Mouse (Mus musculus) limb, embryonic 13.5 days (tissue): ENCODE results near the gene Tspan4. TPM values are rescaled to one million over a fixed set of nuclear protein-coding genes. Genes with fewer than 3 reads are reported as not detected.
A peak's percentile ranks its signal among the peaks of the same experiment; 100 is the strongest.

Source experiments
- ATAC-seq: fragments of 200-750 bp; cut with Nextera tagmentation; 2 replicates; pipeline ENCODE4 v1.8.0; 2017; ENCODE audit warnings: low read depth, moderate number of reproducible peaks, moderate TSS enrichment; ENCODE audit not compliant: low FRiP score
- H3K27ac ChIP-seq: fragments of 300-500 bp; sonication (generic); 2 replicates; pipeline ENCODE4 v1.5.1; 2015; ENCODE audit warnings: inconsistent platforms, mild to moderate bottlenecking, moderate library complexity
- H3K27me3 ChIP-seq: fragments of 300-500 bp; sonication (generic); 2 replicates; pipeline ENCODE4 v1.6.1; 2015; ENCODE audit warnings: mild to moderate bottlenecking, inconsistent platforms
- H3K36me3 ChIP-seq: fragments of 300-500 bp; sonication (generic); 2 replicates; pipeline ENCODE4 v1.6.1; 2015; ENCODE audit warnings: inconsistent platforms, mild to moderate bottlenecking, moderate library complexity
- H3K4me1 ChIP-seq: fragments of 300-500 bp; sonication (generic); 2 replicates; pipeline ENCODE4 v1.6.1; 2015; ENCODE audit warnings: inconsistent platforms
- H3K4me2 ChIP-seq: fragments of 300-500 bp; sonication (generic); replicated peaks from 2 replicates; pipeline ENCODE4 v1.6.1; 2015; ENCODE audit warnings: inconsistent platforms, mild to moderate bottlenecking, moderate library complexity
- H3K4me3 ChIP-seq: fragments of 300-500 bp; sonication (generic); 2 replicates; pipeline ENCODE4 v1.5.1; 2015; ENCODE audit warnings: moderate library complexity, mild to moderate bottlenecking, inconsistent platforms
- H3K9ac ChIP-seq: fragments of 300-500 bp; sonication (generic); 2 replicates; pipeline ENCODE4 v1.6.1; 2015; ENCODE audit warnings: mild to moderate bottlenecking, inconsistent platforms
- H3K9me3 ChIP-seq: fragments of 300-500 bp; sonication (generic); 2 replicates; pipeline ENCODE4 v1.6.1; 2016; ENCODE audit warnings: inconsistent platforms
- WGBS: fragments of 180-500 bp; shearing (Covaris S2); methylation state at CpG from one replicate; pipeline ENCODE4 v1.1.7; 2015; 5-methylcytosine and 5-hydroxymethylcytosine counted together
- polyA plus RNA-seq: library from polyadenylated mRNA; unstranded; fragments of >200 nt; fragmentation: Nextera tagmentation; extraction: Ambion mirVana; gene quantifications from 2 replicates; pipeline ENCODE4 v1.2.1, GENCODE M21; 2015

Tspan4 gene
- polyA plus RNA-seq, 1 experiment from 2014 or later: 71.2 TPM

DNA sequence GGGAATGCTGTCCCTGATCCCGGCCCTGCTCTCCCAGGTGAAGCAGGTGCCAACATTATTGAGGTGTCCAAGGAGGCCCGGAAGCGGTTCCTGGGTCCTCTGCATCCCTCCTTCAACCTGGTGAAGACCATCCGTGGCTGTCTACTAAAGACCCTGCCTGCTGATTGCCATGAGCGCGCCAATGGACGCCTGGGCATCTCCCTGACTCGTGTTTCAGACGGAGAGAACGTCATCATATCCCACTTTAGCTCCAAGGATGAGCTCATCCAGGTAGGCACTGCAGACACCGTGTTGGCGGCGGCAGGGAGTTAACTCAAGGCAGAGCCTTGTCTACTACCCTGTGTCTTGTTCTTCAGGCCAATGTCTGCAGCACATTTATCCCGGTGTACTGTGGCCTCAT lies 17.8 kb upstream of the Tspan4 start:
- H3K4me3 ChIP-seq: no peak overlapping the region
- no peak overlapping the region for H3K27ac ChIP-seq
- peaks cover 18% of the 10 kb centered on the region for H3K4me1 ChIP-seq
- whole genome bisulfite sequencing: 92% methylated on average over 14 of the region's 14 CpGs
- H3K27me3 ChIP-seq: peaks cover 41% of the 10 kb centered on the region
- H3K9me3 ChIP-seq: no peaks in the 10 kb centered on the region
- no peak overlapping the region for H3K4me2 ChIP-seq
- no peak for ATAC-seq
- no peak overlapping the region for H3K9ac ChIP-seq
- peaks cover 5% of the 10 kb centered on the region for H3K36me3 ChIP-seq

- peaks cover 22% of the 10 kb centered on the region for H3K4me1 ChIP-seq
- no peak overlapping the region for H3K4me2 ChIP-seq
- 74% methylated on average over 15 of the region's 15 CpGs for WGBS
- H3K9ac ChIP-seq: no peak overlapping the region
- H3K9me3 ChIP-seq: no peaks in the 10 kb centered on the region
- peaks cover 50% of the 10 kb centered on the region for H3K27me3 ChIP-seq
- H3K27ac ChIP-seq: no peak overlapping the region
- peaks cover 4% of the 10 kb centered on the region; the same call in 1 of the 2 replicates for H3K36me3 ChIP-seq
- no peak for ATAC-seq
- no peak overlapping the region for H3K4me3 ChIP-seq
These were observed 16.9 kb upstream of the Tspan4 start for GRCm38 (mm10) chr7:141457986-141458660.

DNA sequence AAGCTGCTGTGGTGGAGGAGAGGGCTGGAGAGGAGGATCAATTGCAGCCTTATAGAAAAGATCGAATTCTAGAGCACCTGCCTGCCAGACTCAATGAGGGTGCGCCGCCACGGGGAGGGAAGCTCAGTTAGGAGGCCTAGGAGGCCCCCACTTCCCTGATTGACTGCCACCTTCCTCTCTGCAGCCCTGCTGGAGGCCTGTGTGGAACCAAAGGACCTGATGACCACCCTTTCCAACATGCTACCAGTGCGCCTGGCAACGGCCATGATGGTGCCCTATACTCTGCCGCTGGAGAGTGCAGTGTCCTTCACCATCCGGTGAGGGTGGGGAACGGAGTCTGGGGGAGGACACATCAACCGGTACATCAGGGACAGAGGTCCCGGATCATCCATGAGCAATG lies 16.4 kb upstream of the Tspan4 start:
- 88% methylated on average over 11 of the region's 11 CpGs for WGBS
- H3K4me1 ChIP-seq: peaks cover 22% of the 10 kb centered on the region
- no peak overlapping the region for H3K4me3 ChIP-seq
- H3K4me2 ChIP-seq: no peak overlapping the region
- ATAC-seq: no peak
- H3K9ac ChIP-seq: no peak overlapping the region
- peaks cover 4% of the 10 kb centered on the region; the same call in 1 of the 2 replicates for H3K36me3 ChIP-seq
- H3K9me3 ChIP-seq: no peaks in the 10 kb centered on the region
- peaks cover 55% of the 10 kb centered on the region for H3K27me3 ChIP-seq
- no peak overlapping the region for H3K27ac ChIP-seq

DNA sequence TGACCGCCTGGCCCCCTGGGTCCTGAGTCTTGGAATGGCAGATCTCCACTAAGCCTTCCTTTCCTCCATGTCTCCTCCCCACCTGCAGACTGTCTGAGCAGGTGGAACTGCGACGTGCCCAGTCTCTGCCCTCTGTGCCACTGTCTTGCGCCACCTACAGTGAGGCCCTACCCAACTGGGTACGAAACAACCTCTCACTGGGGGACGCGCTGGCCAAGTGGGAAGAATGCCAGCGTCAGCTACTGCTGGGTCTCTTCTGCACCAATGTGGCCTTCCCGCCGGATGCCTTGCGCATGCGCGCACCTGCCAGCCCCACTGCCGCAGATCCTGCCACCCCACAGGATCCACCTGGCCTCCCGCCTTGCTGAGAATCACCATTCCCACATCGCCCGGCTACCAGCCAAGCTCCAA lies 15.7 kb upstream of the Tspan4 start:
- Histone ChIP-seq H3K4me2 (no peak overlapping the region), H3K9ac (no peak overlapping the region), H3K9me3 (no peaks in the 10 kb centered on the region), H3K27ac (no peak overlapping the region), H3K36me3 (peaks cover 4% of the 10 kb centered on the region; the same call in 1 of the 2 replicates), H3K4me3 (no peak overlapping the region), H3K4me1 (peaks cover 28% of the 10 kb centered on the region), H3K27me3 (peaks cover 62% of the 10 kb centered on the region)
- WGBS: 87% methylated on average over 17 of the region's 17 CpGs
- ATAC-seq: no peak

- 67% methylated on average over 5 of the region's 5 CpGs for WGBS
- peaks cover 4% of the 10 kb centered on the region; the same call in 1 of the 2 replicates for H3K36me3 ChIP-seq
- H3K27me3 ChIP-seq: peaks cover 69% of the 10 kb centered on the region
- no peak overlapping the region for H3K4me3 ChIP-seq
- no peaks in the 10 kb centered on the region for H3K9me3 ChIP-seq
- no peak overlapping the region for H3K27ac ChIP-seq
- H3K4me2 ChIP-seq: no peak overlapping the region
- ATAC-seq: no peak
- H3K9ac ChIP-seq: no peak overlapping the region
- peaks cover 35% of the 10 kb centered on the region for H3K4me1 ChIP-seq
These were observed 15.0 kb upstream of the Tspan4 start for GRCm38 (mm10) chr7:141460001-141460390.

DNA sequence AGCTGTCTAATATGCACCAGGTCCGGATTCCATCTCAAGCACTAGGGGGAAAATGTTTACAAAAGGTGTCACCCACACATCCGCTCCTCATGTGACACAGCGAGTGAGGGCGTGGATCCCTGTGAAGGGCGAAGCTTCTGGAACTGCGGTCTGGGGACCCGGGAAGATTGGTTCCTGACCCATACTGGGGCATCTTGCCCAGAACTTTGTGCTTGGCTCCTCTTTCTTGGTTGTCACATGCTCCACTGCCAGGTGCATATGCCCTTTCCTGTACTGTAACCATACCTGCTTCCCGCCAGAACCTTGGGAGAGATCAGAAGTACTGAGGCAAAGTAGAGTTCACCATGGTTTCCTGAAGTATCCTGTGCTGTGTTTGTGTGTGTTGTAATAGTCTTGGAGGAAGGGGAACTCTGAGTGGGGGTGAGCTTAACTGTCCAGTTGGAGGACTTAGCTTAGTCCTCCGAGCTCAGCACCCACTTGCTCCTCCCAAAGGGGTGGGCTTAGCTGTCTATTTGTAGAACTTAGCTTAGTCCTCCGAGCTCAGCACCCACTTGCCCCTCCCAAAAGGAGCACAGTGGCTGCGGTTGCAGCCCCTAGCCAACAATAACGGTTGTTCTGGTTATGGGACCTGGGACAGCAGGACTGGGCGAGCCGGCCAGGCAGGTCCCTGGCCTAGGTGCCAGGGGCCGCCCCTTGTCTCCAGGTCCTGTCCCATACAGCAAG lies 14.5 kb upstream of the Tspan4 start, which contains the start of gene Cracr2b:
Cracr2b (plus strand) TSS at position 704 of the 723 bp plus-strand sequence.
- Histone ChIP-seq H3K27ac (no peak within 1 kb of the TSS), H3K4me3 (peak within 1 kb of the TSS; percentile 43), H3K36me3 (peaks cover 4% of the 10 kb centered on the region; the same call in 1 of the 2 replicates), H3K4me1 (peaks cover 39% of the 10 kb centered on the region), H3K9me3 (no peaks in the 10 kb centered on the region), H3K9ac (peak within 1 kb of the TSS; percentile 63), H3K27me3 (peaks cover 74% of the 10 kb centered on the region), H3K4me2 (peak within 1 kb of the TSS; percentile 71)
- ATAC-seq: no peak
- 69% methylated on average over 15 of the region's 15 CpGs for WGBS

- H3K4me2 ChIP-seq: peak overlapping the region; percentile 71
- H3K4me1 ChIP-seq: peaks cover 40% of the 10 kb centered on the region
- H3K27me3 ChIP-seq: peaks cover 79% of the 10 kb centered on the region
- no peaks in the 10 kb centered on the region for H3K9me3 ChIP-seq
- WGBS: 2% methylated on average over 59 of the region's 59 CpGs
- no peak overlapping the region for H3K27ac ChIP-seq
- H3K4me3 ChIP-seq: peak overlapping the region; percentile 43
- peak overlapping the region; percentile 63 for H3K9ac ChIP-seq
- peaks cover 4% of the 10 kb centered on the region; the same call in 1 of the 2 replicates for H3K36me3 ChIP-seq
- ATAC-seq: no peak
These were observed 13.3 kb upstream of the Tspan4 start for GRCm38 (mm10) chr7:141461521-141462332.

DNA sequence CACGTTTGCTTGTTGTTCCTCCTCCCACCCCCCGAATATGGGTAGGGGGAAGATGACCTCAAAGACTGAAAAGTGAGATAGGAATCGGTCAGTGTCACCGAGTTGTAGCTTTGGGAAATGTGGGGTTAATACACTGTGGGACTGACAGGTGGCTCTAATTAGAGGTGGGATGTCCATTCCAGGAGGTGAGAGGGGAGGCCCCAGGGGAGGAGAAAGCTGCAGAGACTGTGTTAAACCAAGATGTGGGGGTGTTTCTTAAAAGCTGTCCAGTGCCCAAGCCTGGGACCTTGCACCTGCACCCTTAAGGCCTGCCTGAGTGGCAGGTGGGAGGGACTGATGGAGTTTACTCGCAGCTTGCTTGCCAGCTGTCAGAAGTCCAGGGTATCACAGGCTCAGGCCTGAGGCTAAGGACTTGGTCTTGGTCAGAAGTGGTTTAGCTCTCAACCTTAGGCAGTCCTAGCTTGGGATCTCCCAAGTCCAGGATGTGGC lies 12.7 kb upstream of the Tspan4 start:
- peak overlapping the region; percentile 63 for H3K9ac ChIP-seq
- H3K9me3 ChIP-seq: no peaks in the 10 kb centered on the region
- peaks cover 45% of the 10 kb centered on the region for H3K4me1 ChIP-seq
- H3K4me3 ChIP-seq: peak overlapping the region; percentile 43
- ATAC-seq: no peak
- no peak overlapping the region for H3K27ac ChIP-seq
- 9% methylated on average over 5 of the region's 5 CpGs for WGBS
- peaks cover 4% of the 10 kb centered on the region; the same call in 1 of the 2 replicates for H3K36me3 ChIP-seq
- H3K4me2 ChIP-seq: peak overlapping the region; percentile 71
- peaks cover 79% of the 10 kb centered on the region for H3K27me3 ChIP-seq

DNA sequence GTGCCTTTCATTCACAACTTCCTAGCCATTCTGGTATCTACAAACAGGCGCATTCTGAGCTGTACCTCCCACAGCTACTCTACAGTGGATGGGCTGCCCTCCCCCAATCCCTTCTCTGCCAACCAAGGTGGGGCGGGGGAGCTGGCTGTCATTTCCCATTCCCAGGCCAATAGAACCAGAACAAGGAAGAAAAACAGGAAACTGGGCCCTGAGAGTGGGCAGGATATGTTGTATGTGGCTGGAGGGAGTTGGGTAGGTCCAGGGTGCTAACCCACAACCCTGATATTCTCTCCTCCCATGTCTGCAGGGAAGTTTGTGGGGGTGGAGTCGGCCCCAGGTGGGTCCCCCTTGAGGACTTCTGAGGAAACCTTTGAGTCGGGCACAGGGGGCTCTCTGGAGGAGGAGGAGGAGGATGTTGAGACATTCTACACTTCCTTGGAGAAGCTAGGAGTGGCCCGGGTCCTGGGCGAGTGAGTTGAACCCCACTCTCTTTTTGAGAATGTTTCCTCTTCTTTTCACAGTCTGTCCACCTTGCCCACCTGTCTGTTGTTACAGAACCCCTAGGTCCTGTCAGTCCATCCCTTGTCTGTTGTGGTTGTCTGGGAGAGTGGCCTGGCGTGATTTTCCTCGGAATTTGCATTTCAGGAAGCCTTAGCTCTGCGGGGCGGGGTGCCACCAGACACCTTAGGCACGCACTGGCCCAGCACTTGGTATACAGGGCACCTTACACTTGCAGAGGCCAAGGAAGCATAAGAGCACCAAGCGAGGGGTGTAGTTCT lies 11.0 kb upstream of the Tspan4 start:
- Histone ChIP-seq H3K4me2 (peak overlapping the region; percentile 60), H3K4me1 (peaks cover 59% of the 10 kb centered on the region), H3K27me3 (peaks cover 74% of the 10 kb centered on the region), H3K27ac (no peak overlapping the region), H3K4me3 (peak overlapping the region; percentile 33), H3K36me3 (peaks cover under 1% of the 10 kb centered on the region; the same call in 1 of the 2 replicates), H3K9ac (no peak overlapping the region), H3K9me3 (no peaks in the 10 kb centered on the region)
- WGBS: 28% methylated on average over 12 of the region's 12 CpGs
- ATAC-seq: no peak

DNA sequence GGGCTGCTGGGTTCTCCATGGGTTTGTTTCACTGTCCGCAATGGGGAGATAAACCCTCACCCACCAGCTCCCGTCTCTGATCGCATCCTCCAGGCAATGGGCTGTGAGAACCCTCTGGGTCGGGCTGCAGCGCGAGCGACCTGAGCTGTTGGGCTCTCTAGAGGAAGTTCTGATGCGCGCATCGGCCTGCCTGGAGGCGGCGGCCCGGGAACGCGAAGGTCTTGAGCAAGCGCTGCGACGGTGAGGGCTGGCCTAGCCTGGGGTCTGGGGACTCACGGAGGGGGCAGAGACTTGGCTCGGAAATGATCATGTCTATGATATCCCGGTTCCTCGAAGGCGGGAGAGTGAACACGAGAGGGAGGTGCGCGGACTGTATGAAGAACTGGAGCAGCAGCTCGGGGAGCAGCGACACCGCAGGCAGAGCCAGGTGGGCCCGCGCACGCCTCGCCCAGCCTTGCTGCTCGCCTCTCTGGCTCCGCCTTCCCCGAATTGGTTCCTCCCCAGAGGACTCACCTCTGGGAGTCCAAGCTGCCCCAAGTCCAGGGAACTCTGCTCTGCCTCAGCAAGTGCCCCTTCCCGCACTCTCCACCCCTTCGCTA lies 10.3 kb upstream of the Tspan4 start:
- Histone ChIP-seq H3K4me1 (peaks cover 65% of the 10 kb centered on the region), H3K4me3 (peak overlapping the region; percentile 33), H3K4me2 (peak overlapping the region; percentile 60), H3K27ac (no peak overlapping the region), H3K9me3 (no peaks in the 10 kb centered on the region), H3K9ac (peak overlapping the region; percentile 61), H3K36me3 (peaks cover 7% of the 10 kb centered on the region), H3K27me3 (peaks cover 67% of the 10 kb centered on the region)
- 3% methylated on average over 38 of the region's 38 CpGs for WGBS
- no peak for ATAC-seq
